Comparison of ENCODE assay signal across 8 mouse cellular contexts in genomic region chr1:58144384-58145069, GRCm38 (mm10). TPM values are rescaled to one million over a fixed set of nuclear protein-coding genes. Genes with fewer than 3 reads are reported as not detected.
A peak's percentile ranks its signal among the peaks of the same experiment; 100 is the strongest.
DNase-seq lines count a peak whose midpoint lies in the region; ATAC-seq lines count a peak whose summit lies in the region.

No protein-coding gene starts in this region.

- peak; percentile 9 to 63 for DNase-seq in adrenal gland, adult (ENCODE audit: inconsistent age in 2 of 2, low spot score in 1 of 2)
- no peak for DNase-seq in adrenal gland, postnatal 4 days (ENCODE audit: low spot score in 2 of 2)
- peak; percentile 46 for DNase-seq in midbrain, embryonic 14.5 days
- DNase-seq in midbrain, embryonic 11.5 days (ENCODE audit: low spot score, missing footprints) = no peak
- peak; percentile 14 for DNase-seq in heart, postnatal 4 days
- peak; percentile 31 to 48 for DNase-seq in left cerebral cortex, postnatal 10 days (ENCODE audit: extremely low spot score in 1 of 2, low spot score in 2 of 2)
- DNase-seq in urinary bladder, postnatal 36 days (ENCODE audit: low spot score in 2 of 2) = peak; percentile 28 to 52
- no peak for DNase-seq in natural killer cell, adult 2 months (ENCODE audit: low spot score in 2 of 2)

- no peak overlapping the region for H3K9ac ChIP-seq in midbrain, embryonic 14.5 days (replicated peaks; ENCODE audit: low read length)
- H3K9ac ChIP-seq in midbrain, embryonic 11.5 days (ENCODE audit: low read length) = no peak overlapping the region

- H3K36me3 ChIP-seq in midbrain, embryonic 14.5 days (ENCODE audit: control insufficient read depth, insufficient read depth, low read length) = no peaks in the 10 kb centered on the region
- H3K36me3 ChIP-seq in midbrain, embryonic 11.5 days (ENCODE audit: control insufficient read depth, insufficient read depth, low read length) = no peaks in the 10 kb centered on the region

- no peak overlapping the region for H3K4me3 ChIP-seq in midbrain, embryonic 14.5 days (replicated peaks; ENCODE audit: low read depth, low read length)
- H3K4me3 ChIP-seq in midbrain, embryonic 11.5 days (ENCODE audit: low read depth, low read length) = no peak overlapping the region

- no peaks in the 10 kb centered on the region for H3K9me3 ChIP-seq in midbrain, embryonic 14.5 days (ENCODE audit: control insufficient read depth, low read length)
- no peaks in the 10 kb centered on the region; the same call in 1 of the 2 replicates for H3K9me3 ChIP-seq in midbrain, embryonic 11.5 days (ENCODE audit: control insufficient read depth, low read length)

- H3K4me2 ChIP-seq in midbrain, embryonic 14.5 days (ENCODE audit: low read length) = no peak overlapping the region
- H3K4me2 ChIP-seq in midbrain, embryonic 11.5 days = no peak overlapping the region

- H3K4me1 ChIP-seq in midbrain, embryonic 14.5 days (ENCODE audit: control insufficient read depth, insufficient read depth, low read length) = no peaks in the 10 kb centered on the region
- H3K4me1 ChIP-seq in midbrain, embryonic 11.5 days (ENCODE audit: control insufficient read depth, insufficient read depth, low read length) = no peaks in the 10 kb centered on the region

- intact Hi-C loops in left cerebral cortex, postnatal 10 days (cut with DNase I) = loop anchor here (2.0 kb wide), 1 partner anchor 720 kb away; no protein-coding TSS in a partner anchor

- no peak for ATAC-seq in midbrain, embryonic 14.5 days (ENCODE audit: low FRiP score, low TSS enrichment)
- no peak for ATAC-seq in midbrain, embryonic 11.5 days (ENCODE audit: low FRiP score)

- H3K27ac ChIP-seq in midbrain, embryonic 14.5 days (replicated peaks; ENCODE audit: low read depth, low read length) = no peak overlapping the region
- no peak overlapping the region for H3K27ac ChIP-seq in midbrain, embryonic 11.5 days (ENCODE audit: low read depth, low read length)

- no peaks in the 10 kb centered on the region for H3K27me3 ChIP-seq in midbrain, embryonic 14.5 days (ENCODE audit: control insufficient read depth, insufficient read depth, low read length)
- H3K27me3 ChIP-seq in midbrain, embryonic 11.5 days (ENCODE audit: control insufficient read depth, insufficient read depth, low read length) = no peaks in the 10 kb centered on the region

- WGBS in midbrain, embryonic 14.5 days = 86% methylated on average over 10 of the region's 10 CpGs
- WGBS in midbrain, embryonic 11.5 days = 80% methylated on average over 10 of the region's 10 CpGs

RNA-seq across cellular contexts. Expression of gene Aox3, which starts 31.6 kb away (rescaled TPM):
- total RNA-seq in adrenal gland, postnatal 4 days (2021) = 1 to 10 TPM; 3.9 to 6.9 TPM
- 0.12 and 0.38 TPM in 2 replicates for polyA plus RNA-seq in midbrain, embryonic 14.5 days (2014; fragmentation: Nextera tagmentation; extraction: Ambion mirVana)
- 0.07 and 0.08 TPM in 2 replicates for polyA plus RNA-seq in midbrain, embryonic 11.5 days (2014; fragmentation: Nextera tagmentation; extraction: Ambion mirVana)
- total RNA-seq in heart, postnatal 4 days (2021) = under 1 TPM; 0.14 to 0.26 TPM
- 1 to 10 TPM; 2.1 to 2.4 TPM for total RNA-seq in left cerebral cortex, postnatal 10 days (2021)

Comparison
In these comparisons a context has a peak if more than half of its experiments do, and no peak if none do; other contexts are left out.
1. DNase-seq: peak in adrenal gland, adult (2 of 2), midbrain, embryonic 14.5 days (single experiment), heart, postnatal 4 days (single experiment), left cerebral cortex, postnatal 10 days (2 of 2) and urinary bladder, postnatal 36 days (2 of 2); none in adrenal gland, postnatal 4 days (0 of 2), midbrain, embryonic 11.5 days (single experiment) and natural killer cell, adult 2 months (0 of 2).